Mouse (Mus musculus) lung, embryonic 15.5 days (tissue): Measurements from ENCODE around the gene Kcnh3. TPM values are rescaled to one million over a fixed set of nuclear protein-coding genes. Genes with fewer than 3 reads are reported as not detected.
A peak's percentile ranks its signal among the peaks of the same experiment; 100 is the strongest.

Experiments
- ATAC-seq: fragments of 200-750 bp; cut with Nextera tagmentation; 2 replicates; pipeline ENCODE4 v1.8.0; 2017; ENCODE audit warnings: moderate number of reproducible peaks, borderline replicate concordance; ENCODE audit not compliant: low FRiP score, low TSS enrichment; ENCODE audit errors: extremely low read depth
- H3K27ac ChIP-seq: fragments of 300-500 bp; sonication (generic); 2 replicates; pipeline ENCODE4 v1.5.1; 2015; ENCODE audit warnings: moderate library complexity, mild to moderate bottlenecking, inconsistent platforms
- H3K27me3 ChIP-seq: fragments of 300-500 bp; sonication (generic); 2 replicates; pipeline ENCODE4 v1.6.1; 2015; ENCODE audit warnings: inconsistent platforms
- H3K36me3 ChIP-seq: fragments of 300-500 bp; sonication (generic); 2 replicates; pipeline ENCODE4 v1.6.1; 2015; ENCODE audit warnings: inconsistent platforms
- H3K4me1 ChIP-seq: fragments of 300-500 bp; sonication (generic); 2 replicates; pipeline ENCODE4 v1.6.1; 2015; ENCODE audit warnings: inconsistent platforms
- H3K4me2 ChIP-seq: fragments of 300-500 bp; sonication (generic); 2 replicates; pipeline ENCODE4 v1.6.1; 2015; ENCODE audit warnings: inconsistent platforms, mild to moderate bottlenecking, moderate library complexity
- H3K4me3 ChIP-seq: fragments of 300-500 bp; sonication (generic); 2 replicates; pipeline ENCODE4 v1.5.1; 2015; ENCODE audit warnings: mild to moderate bottlenecking, inconsistent platforms
- H3K9ac ChIP-seq: fragments of 300-500 bp; sonication (generic); 2 replicates; pipeline ENCODE4 v1.6.1; 2015; ENCODE audit warnings: inconsistent platforms
- H3K9me3 ChIP-seq: fragments of 300-500 bp; sonication (generic); 2 replicates; pipeline ENCODE4 v1.6.1; 2016; ENCODE audit warnings: inconsistent platforms
- WGBS: fragments of 180-500 bp; shearing (Covaris S2); methylation state at CpG from one replicate; pipeline ENCODE4 v1.1.7; 2015; 5-methylcytosine and 5-hydroxymethylcytosine counted together
- polyA plus RNA-seq: library from polyadenylated mRNA; unstranded; fragments of >200 nt; fragmentation: Nextera tagmentation; extraction: Ambion mirVana; gene quantifications from 2 replicates; pipeline ENCODE4 v1.2.1, GENCODE M21; 2015

Kcnh3 gene
- polyA plus RNA-seq, 1 experiment from 2014 or later: 0.79 TPM

DNA sequence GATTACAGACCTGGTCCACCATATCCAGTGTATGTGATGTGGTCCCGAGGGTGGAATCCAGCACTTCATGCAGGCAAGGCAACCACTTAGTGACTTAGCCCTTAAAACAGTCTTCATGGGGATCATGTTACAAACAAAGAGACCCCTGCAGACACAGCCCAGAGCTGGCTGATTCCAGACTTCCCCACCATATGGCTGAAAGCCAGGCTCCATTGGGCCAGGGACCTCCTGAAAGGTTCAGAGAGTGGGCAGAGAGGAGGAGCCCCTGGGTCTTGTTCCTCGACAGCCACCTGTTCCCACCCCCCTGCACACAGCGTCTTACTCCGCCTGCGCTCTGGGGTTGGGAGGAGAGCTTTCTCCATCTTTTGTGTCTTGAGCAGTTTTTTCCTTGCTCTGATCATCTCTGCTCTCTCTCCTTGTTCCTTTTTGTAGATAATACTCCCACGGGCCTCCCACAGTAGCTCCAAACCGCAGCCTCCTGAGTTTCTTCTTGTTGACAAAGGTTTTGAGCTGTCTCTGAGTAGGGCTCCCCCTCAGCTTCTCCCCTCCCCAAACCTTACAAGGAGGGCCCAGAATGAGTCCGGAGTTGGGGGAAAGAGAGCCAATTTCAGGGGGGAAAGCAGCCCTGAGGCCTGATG is 3.2 kb upstream of the Kcnh3 start:
- 9% methylated on average over 8 of the region's 8 CpGs for WGBS
- no peak for ATAC-seq
- Histone ChIP-seq H3K9ac (no peak overlapping the region), H3K36me3 (no peaks in the 10 kb centered on the region), H3K9me3 (no peaks in the 10 kb centered on the region), H3K27me3 (peaks cover 74% of the 10 kb centered on the region), H3K4me3 (no peak overlapping the region), H3K4me2 (no peak overlapping the region), H3K4me1 (peaks cover 35% of the 10 kb centered on the region), H3K27ac (no peak overlapping the region)

- H3K9ac ChIP-seq: 0 out of 2 replicates have a peak overlapping the region, but pooled peaks have one; percentile 8
- 8% methylated on average over 18 of the region's 18 CpGs for WGBS
- no peak overlapping the region for H3K27ac ChIP-seq
- H3K4me1 ChIP-seq: peaks cover 35% of the 10 kb centered on the region
- H3K9me3 ChIP-seq: no peaks in the 10 kb centered on the region
- peaks cover 89% of the 10 kb centered on the region for H3K27me3 ChIP-seq
- peak overlapping the region; percentile 75 for H3K4me2 ChIP-seq
- H3K4me3 ChIP-seq: peak overlapping the region; percentile 40
- no peaks in the 10 kb centered on the region for H3K36me3 ChIP-seq
- no peak for ATAC-seq
Observed at GRCm38 (mm10) chr15:99222794-99223584, 1.7 kb upstream of the Kcnh3 start.

GRCm38 (mm10) chr15:99223585-99224207 is 965 bp upstream of the Kcnh3 start:
- under 1% methylated on average over 41 of the region's 46 CpGs for WGBS

DNA sequence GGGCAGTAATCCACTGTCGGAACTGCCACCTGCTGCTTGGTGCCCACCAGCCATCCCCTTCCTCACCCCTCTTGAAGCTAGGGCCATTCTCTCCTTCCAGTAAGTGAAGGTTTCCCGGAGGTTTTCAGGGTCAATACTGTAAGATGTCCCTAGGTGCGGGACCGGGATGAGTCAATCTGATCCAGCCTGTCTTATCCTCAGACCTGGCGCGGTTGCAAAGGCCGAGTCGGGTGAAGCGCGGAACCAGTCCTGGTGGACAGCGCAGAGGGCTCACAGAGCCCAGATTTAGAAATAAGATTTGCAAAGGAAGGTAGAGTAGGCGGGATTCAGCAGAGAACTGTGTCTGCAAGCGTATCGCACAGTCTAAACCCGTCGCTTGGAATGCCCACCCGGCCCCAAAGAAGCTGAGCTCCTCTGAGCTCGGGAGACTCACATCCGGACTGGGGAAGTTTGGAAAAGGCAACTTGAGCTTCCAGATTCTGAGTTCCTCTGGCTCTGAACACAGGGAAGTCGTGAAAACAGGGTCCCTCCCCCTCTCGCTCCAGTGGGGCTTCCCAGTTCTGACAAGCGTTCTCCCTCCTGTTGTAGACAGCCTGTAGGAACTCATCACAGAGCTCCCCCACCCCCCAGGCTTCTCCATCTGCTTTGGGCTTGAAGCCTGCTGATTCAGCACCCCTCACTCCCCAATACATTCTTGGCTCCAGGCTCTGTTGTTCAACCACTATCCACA is 585 bp downstream of the Kcnh3 start:
- WGBS: 2% methylated on average over 22 of the region's 22 CpGs
- H3K36me3 ChIP-seq: no peaks in the 10 kb centered on the region
- peak overlapping the region; percentile 75 for H3K4me2 ChIP-seq
- H3K4me3 ChIP-seq: peak overlapping the region; percentile 40
- no peak overlapping the region for H3K9ac ChIP-seq
- peaks cover 100% of the 10 kb centered on the region for H3K27me3 ChIP-seq
- no peaks in the 10 kb centered on the region for H3K9me3 ChIP-seq
- peaks cover 35% of the 10 kb centered on the region for H3K4me1 ChIP-seq
- no peak; the same call in 1 of the 2 replicates for ATAC-seq
- no peak overlapping the region for H3K27ac ChIP-seq

More at GRCm38 (mm10) chr15:99223585-99224207, 965 bp upstream of the Kcnh3 start:
- H3K27me3 ChIP-seq: peaks cover 96% of the 10 kb centered on the region
- peak overlapping the region; percentile 40 for H3K4me3 ChIP-seq
- ATAC-seq: 0 out of 2 replicates have a peak, but pooled peaks have one; percentile 7
- H3K36me3 ChIP-seq: no peaks in the 10 kb centered on the region
- peak overlapping the region; percentile 75 for H3K4me2 ChIP-seq
- H3K9ac ChIP-seq: 0 out of 2 replicates have a peak overlapping the region, but pooled peaks have one; percentile 21
- H3K27ac ChIP-seq: no peak overlapping the region
- no peaks in the 10 kb centered on the region for H3K9me3 ChIP-seq
- peaks cover 35% of the 10 kb centered on the region for H3K4me1 ChIP-seq

DNA sequence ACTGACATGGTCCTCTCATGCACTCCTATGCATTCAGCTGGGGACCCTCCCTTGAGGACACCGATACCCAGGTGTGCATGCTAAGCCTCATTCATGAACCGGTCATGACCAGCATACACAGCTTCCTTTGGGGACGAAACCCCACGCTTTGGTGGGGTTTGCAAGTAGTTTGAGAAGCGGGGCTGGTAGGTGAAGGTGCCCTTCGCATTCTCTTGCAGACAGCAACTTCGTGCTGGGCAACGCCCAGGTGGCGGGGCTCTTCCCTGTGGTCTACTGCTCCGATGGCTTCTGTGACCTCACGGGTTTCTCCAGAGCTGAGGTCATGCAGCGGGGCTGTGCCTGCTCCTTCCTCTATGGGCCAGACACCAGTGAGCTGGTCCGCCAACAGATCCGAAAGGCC is 1.4 kb downstream of the Kcnh3 start:
- Histone ChIP-seq H3K4me3 (no peak overlapping the region), H3K27me3 (peaks cover 95% of the 10 kb centered on the region), H3K9ac (no peak overlapping the region), H3K4me1 (peaks cover 35% of the 10 kb centered on the region), H3K27ac (no peak overlapping the region), H3K9me3 (no peaks in the 10 kb centered on the region), H3K4me2 (peak overlapping the region; percentile 75; the same call in 1 of the 2 replicates), H3K36me3 (no peaks in the 10 kb centered on the region)
- ATAC-seq: no peak
- WGBS: 29% methylated on average over 14 of the region's 14 CpGs

GRCm38 (mm10) chr15:99231998-99232397 is 7.3 kb downstream of the Kcnh3 start:
- Histone ChIP-seq H3K4me2 (no peak overlapping the region), H3K9me3 (no peaks in the 10 kb centered on the region), H3K4me3 (no peak overlapping the region), H3K36me3 (no peaks in the 10 kb centered on the region), H3K9ac (no peak overlapping the region), H3K27me3 (peaks cover 49% of the 10 kb centered on the region), H3K4me1 (no peaks in the 10 kb centered on the region), H3K27ac (no peak overlapping the region)
- ATAC-seq: no peak
- 63% methylated on average over 10 of the region's 10 CpGs for WGBS

DNA sequence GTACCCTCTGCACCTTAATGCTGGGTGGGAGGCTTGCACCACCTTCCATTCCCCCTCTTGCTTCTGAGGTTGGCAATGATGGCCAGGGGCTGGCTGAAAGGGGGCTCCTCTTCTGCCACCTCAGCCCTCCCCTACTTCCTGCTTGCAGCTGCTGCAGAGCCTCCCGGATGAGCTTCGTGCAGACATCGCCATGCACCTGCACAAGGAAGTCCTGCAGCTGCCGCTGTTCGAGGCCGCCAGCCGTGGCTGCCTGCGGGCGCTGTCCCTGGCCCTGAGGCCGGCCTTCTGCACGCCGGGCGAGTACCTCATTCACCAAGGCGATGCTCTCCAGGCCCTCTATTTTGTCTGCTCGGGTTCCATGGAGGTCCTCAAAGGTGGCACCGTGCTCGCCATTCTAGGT is 9.1 kb downstream of the Kcnh3 start:
- Histone ChIP-seq H3K4me2 (no peak overlapping the region), H3K9ac (no peak overlapping the region), H3K4me1 (no peaks in the 10 kb centered on the region), H3K27me3 (peaks cover 32% of the 10 kb centered on the region), H3K27ac (no peak overlapping the region), H3K4me3 (no peak overlapping the region), H3K36me3 (no peaks in the 10 kb centered on the region), H3K9me3 (no peaks in the 10 kb centered on the region)
- ATAC-seq: no peak
- 44% methylated on average over 17 of the region's 17 CpGs for WGBS

DNA sequence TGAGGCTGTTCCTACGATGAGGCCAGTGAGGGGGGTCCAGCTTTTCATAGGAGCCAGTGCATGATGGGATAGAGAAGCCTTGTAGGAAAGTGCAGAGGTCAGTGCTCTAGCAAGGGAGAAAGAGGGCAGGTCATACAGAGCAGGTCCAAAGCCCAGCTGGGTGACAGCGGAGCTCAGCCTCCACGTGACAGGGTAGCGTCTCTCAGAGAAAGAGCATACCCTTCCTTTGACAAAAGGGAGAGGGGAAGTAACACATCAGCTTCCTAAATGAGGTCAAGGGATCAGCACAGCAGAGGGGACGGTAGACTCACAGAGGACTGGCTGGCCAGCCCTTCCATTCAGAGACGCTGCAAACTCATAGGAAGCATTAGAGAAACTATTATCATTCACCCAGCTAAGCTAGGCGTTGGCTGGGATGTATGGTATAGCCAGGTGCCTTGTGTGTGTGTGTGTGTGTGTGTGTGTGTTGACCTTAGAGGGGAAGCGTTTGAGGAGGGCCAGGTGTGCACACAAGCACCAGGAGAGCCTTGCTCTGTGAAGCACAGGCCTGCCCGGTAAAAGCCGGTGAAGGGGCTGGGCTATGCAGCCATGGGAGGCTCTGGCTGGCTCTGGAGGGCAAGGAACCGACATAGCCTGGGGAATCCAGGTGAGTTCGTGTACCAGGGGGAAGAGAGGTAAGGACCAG is 9.8 kb downstream of the Kcnh3 start:
- H3K27ac ChIP-seq: no peak overlapping the region
- no peak for ATAC-seq
- no peak overlapping the region for H3K4me2 ChIP-seq
- peaks cover 24% of the 10 kb centered on the region for H3K27me3 ChIP-seq
- no peaks in the 10 kb centered on the region for H3K4me1 ChIP-seq
- H3K9me3 ChIP-seq: no peaks in the 10 kb centered on the region
- no peak overlapping the region for H3K4me3 ChIP-seq
- H3K36me3 ChIP-seq: no peaks in the 10 kb centered on the region
- no peak overlapping the region for H3K9ac ChIP-seq
- WGBS: 39% methylated on average over 12 of the region's 12 CpGs

DNA sequence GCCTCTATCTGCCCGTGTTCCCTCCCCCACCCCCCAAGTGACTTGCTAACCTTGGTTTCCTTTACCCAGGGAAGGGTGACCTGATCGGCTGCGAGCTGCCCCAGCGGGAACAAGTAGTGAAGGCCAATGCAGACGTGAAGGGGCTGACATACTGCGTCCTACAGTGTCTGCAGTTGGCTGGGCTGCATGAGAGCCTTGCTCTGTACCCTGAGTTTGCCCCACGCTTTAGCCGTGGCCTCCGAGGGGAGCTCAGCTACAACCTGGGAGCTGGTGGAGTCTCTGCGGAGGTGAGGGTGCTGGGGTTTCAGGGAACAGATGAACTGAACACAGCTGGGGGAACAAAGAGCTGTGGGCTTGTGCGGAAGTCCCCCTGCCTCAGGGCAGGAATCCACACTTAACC is 13.3 kb downstream of the Kcnh3 start:
- Histone ChIP-seq H3K4me1 (no peaks in the 10 kb centered on the region), H3K4me2 (no peak overlapping the region), H3K9ac (no peak overlapping the region), H3K27ac (no peak overlapping the region), H3K36me3 (peaks cover 7% of the 10 kb centered on the region), H3K27me3 (peaks cover 8% of the 10 kb centered on the region; the same call in 1 of the 2 replicates), H3K9me3 (no peaks in the 10 kb centered on the region), H3K4me3 (no peak overlapping the region)
- ATAC-seq: no peak
- 51% methylated on average over 11 of the region's 11 CpGs for WGBS

GRCm38 (mm10) chr15:99240129-99240528 is 15.5 kb downstream of the Kcnh3 start:
- Histone ChIP-seq H3K4me2 (no peak overlapping the region), H3K9ac (no peak overlapping the region), H3K9me3 (no peaks in the 10 kb centered on the region), H3K27me3 (no peaks in the 10 kb centered on the region), H3K4me1 (no peaks in the 10 kb centered on the region), H3K27ac (no peak overlapping the region), H3K4me3 (no peak overlapping the region), H3K36me3 (peaks cover 27% of the 10 kb centered on the region)
- 77% methylated on average over 4 of the region's 4 CpGs for whole genome bisulfite sequencing
- no peak for ATAC-seq

DNA sequence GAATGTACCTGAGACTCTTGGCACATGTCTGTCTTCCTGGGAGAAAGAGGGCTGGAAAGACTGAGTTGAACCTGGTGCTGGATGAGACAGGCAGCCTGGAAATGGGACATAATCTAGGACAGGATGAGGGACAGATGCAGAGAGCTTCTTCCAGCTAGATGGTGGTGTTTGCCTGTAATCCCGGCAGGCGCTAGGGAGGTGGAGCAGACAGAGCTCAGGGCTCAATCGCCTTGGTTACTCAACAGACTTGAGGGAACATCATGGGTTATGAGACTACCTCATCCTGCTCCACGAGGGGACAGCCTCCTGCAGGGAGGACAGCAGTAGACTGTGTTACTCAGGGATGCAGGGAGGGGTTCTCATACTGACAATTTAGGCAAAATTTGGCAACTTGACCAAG is 16.6 kb downstream of the Kcnh3 start:
- no peaks in the 10 kb centered on the region for H3K4me1 ChIP-seq
- peaks cover 39% of the 10 kb centered on the region for H3K36me3 ChIP-seq
- no peak for ATAC-seq
- WGBS: 75% methylated on average over 4 of the region's 4 CpGs
- H3K4me2 ChIP-seq: no peak overlapping the region
- no peak overlapping the region for H3K4me3 ChIP-seq
- H3K9ac ChIP-seq: no peak overlapping the region
- H3K27me3 ChIP-seq: no peaks in the 10 kb centered on the region
- H3K27ac ChIP-seq: no peak overlapping the region
- H3K9me3 ChIP-seq: no peaks in the 10 kb centered on the region
